Mouse (Mus musculus) liver, embryonic 11.5 days (tissue): ENCODE results near the gene Amn. TPM values are rescaled to one million over a fixed set of nuclear protein-coding genes. Genes with fewer than 3 reads are reported as not detected.
A peak's percentile ranks its signal among the peaks of the same experiment; 100 is the strongest.

Experiments
- ATAC-seq: fragments of 200-750 bp; cut with Nextera tagmentation; replicated peaks from 2 replicates; pipeline ENCODE4 v1.8.0; 2017; ENCODE audit warnings: moderate number of reproducible peaks, mild to moderate bottlenecking, moderate TSS enrichment, moderate library complexity; ENCODE audit not compliant: low FRiP score
- DNase-seq: peaks from one replicate; pipeline ENCODE4 v3.0.0-alpha.2; 2017; ENCODE audit warnings: low spot score
- H3K27ac ChIP-seq: fragments of 300-500 bp; sonication (generic); 2 replicates; pipeline ENCODE4 v1.5.1; 2014; ENCODE audit warnings: mild to moderate bottlenecking, low read depth, low read length, control low read depth
- H3K27me3 ChIP-seq: fragments of 300-500 bp; sonication (generic); replicated peaks from 2 replicates; pipeline ENCODE4 v1.6.1; 2014; ENCODE audit warnings: low read length, mixed read lengths; ENCODE audit not compliant: control insufficient read depth, insufficient read depth
- H3K36me3 ChIP-seq: fragments of 300-500 bp; sonication (generic); 2 replicates; pipeline ENCODE4 v1.6.1; 2014; ENCODE audit warnings: mild to moderate bottlenecking, low read length, moderate library complexity, mixed read lengths; ENCODE audit not compliant: control insufficient read depth, insufficient read depth
- H3K4me1 ChIP-seq: fragments of 300-500 bp; sonication (generic); replicated peaks from 2 replicates; pipeline ENCODE4 v1.6.1; 2014; ENCODE audit warnings: low read length, mixed read lengths; ENCODE audit not compliant: control insufficient read depth, insufficient read depth
- H3K4me2 ChIP-seq: fragments of 300-500 bp; sonication (generic); 2 replicates; pipeline ENCODE4 v1.6.1; 2014; ENCODE audit warnings: mild to moderate bottlenecking, control low read depth, moderate library complexity
- H3K4me3 ChIP-seq: fragments of 300-500 bp; sonication (generic); 2 replicates; pipeline ENCODE4 v1.5.1; 2014; ENCODE audit warnings: low read depth, low read length, control low read depth
- H3K9ac ChIP-seq: fragments of 300-500 bp; sonication (generic); 2 replicates; pipeline ENCODE4 v1.6.1; 2014; ENCODE audit warnings: low read depth, low read length, control low read depth
- H3K9me3 ChIP-seq: fragments of 300-500 bp; sonication (generic); 2 replicates; pipeline ENCODE4 v1.6.1; 2016; ENCODE audit warnings: low read length, inconsistent platforms, mixed read lengths; ENCODE audit not compliant: control insufficient read depth
- WGBS: fragments of 180-500 bp; shearing (Covaris S2); extraction: QIAGEN DNeasy Blood & Tissue Kit; methylation state at CpG from one replicate; pipeline ENCODE4 v1.1.7; 2014; 5-methylcytosine and 5-hydroxymethylcytosine counted together
- polyA plus RNA-seq: library from polyadenylated mRNA; unstranded; fragments of >200 nt; fragmentation: Nextera tagmentation; extraction: Ambion mirVana; gene quantifications from 2 replicates; pipeline ENCODE4 v1.2.1, GENCODE M21; 2014

Amn gene
- polyA plus RNA-seq, 1 experiment from 2014 or later: 1.7 TPM

DNA sequence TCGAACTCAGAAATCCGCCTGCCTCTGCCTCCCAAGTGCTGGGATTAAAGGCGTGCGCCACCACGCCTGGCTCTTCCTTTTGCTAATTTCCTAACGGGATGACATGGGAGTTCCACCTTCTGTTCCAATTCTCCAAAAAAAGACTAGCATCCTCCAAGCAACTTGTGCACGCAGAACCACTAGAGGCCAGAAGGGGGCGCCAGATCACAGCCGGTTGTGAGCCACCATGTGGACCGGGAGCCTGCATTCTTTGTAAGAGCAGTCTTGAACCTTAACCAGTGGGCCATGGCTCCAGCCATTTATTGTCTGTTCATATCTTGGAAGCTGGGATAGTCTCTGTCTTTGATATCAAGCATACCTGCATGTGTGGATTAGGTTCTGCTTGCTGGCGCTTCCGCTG lies 1.5 kb downstream of the Amn start:
- no peak overlapping the region for H3K9ac ChIP-seq
- no peaks in the 10 kb centered on the region for H3K36me3 ChIP-seq
- H3K4me3 ChIP-seq: no peak overlapping the region
- no peak overlapping the region for H3K4me2 ChIP-seq
- DNase-seq (peak; percentile 73), ATAC-seq (no peak)
- peaks cover 33% of the 10 kb centered on the region for H3K4me1 ChIP-seq
- H3K9me3 ChIP-seq: no peaks in the 10 kb centered on the region
- peaks cover 84% of the 10 kb centered on the region for H3K27me3 ChIP-seq
- H3K27ac ChIP-seq: no peak overlapping the region
- WGBS: 15% methylated on average over 12 of the region's 12 CpGs

DNA sequence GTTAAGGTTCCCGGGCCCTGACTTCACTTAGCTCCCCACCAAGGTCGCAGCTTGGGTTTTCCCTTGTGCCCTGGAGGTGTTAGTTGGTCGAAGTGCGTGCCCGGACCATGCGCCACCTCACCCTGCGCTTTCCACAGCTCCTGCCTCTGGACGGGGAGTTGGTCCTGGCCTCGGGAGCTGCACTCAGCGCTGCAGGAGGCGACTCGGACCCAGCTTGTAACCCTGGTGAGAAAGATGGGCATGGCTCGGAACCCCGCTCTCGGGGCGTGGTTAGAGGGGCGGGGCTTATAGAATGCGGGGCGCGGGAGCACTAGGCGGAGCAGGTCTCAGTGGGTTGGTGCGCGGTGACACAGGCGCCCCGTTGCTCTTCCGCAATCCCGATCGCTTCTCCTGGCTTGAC lies 3.1 kb downstream of the Amn start:
- Histone ChIP-seq H3K4me3 (peak overlapping the region; percentile 44), H3K9me3 (0 out of 2 replicates have a peak, but pooled peaks cover 3% of the 10 kb centered on the region), H3K4me2 (peak overlapping the region; percentile 71), H3K36me3 (no peaks in the 10 kb centered on the region), H3K27ac (no peak overlapping the region), H3K4me1 (peaks cover 22% of the 10 kb centered on the region), H3K9ac (no peak overlapping the region), H3K27me3 (peaks cover 84% of the 10 kb centered on the region)
- no peak for DNase-seq
- ATAC-seq: peak; percentile 22; the same call in 1 of the 2 replicates
- 5% methylated on average over 28 of the region's 28 CpGs for WGBS

DNA sequence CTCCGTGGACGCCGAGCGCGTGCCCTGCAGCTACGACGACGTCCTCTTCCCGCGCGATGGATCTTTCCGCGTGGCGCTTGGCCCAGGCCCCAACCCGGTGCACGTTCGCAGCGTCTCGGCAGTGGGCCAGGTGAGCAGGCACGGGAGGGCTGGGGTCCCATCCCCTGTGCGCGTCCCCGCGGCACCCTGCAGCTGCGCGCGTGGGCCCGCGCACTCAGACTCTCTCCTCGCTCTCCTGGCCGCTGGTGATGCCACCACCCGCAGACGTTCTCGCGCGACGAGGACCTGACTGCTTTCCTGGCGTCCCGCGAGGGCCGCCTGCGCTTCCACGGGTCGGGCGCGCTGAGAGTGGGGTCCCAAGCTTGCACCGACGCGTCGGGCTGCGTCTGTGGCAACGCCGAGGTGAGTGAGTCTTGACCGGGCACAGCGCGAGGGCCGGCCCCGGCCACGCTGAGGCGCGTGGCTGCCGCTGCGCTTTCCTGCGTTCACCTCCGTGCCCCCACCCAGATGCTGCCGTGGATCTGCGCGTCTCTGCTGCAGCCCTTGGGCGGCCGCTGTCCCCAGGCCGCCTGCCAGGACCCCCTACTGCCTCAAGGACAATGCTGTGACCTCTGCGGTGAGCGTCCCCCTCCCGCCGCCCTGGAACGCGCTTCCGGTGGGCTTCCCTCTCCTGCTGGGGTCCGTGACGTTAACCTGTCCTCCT lies 3.7 kb downstream of the Amn start:
- H3K4me1 ChIP-seq: peaks cover 22% of the 10 kb centered on the region
- no peak overlapping the region for H3K27ac ChIP-seq
- no peak for ATAC-seq
- H3K36me3 ChIP-seq: no peaks in the 10 kb centered on the region
- H3K4me2 ChIP-seq: peak overlapping the region; percentile 71
- peaks cover 78% of the 10 kb centered on the region for H3K27me3 ChIP-seq
- no peak for DNase-seq
- peak overlapping the region; percentile 44 for H3K4me3 ChIP-seq
- WGBS: 5% methylated on average over 80 of the region's 80 CpGs
- 0 out of 2 replicates have a peak overlapping the region, but pooled peaks have one; percentile 12 for H3K9ac ChIP-seq
- H3K9me3 ChIP-seq: 0 out of 2 replicates have a peak, but pooled peaks cover 4% of the 10 kb centered on the region

DNA sequence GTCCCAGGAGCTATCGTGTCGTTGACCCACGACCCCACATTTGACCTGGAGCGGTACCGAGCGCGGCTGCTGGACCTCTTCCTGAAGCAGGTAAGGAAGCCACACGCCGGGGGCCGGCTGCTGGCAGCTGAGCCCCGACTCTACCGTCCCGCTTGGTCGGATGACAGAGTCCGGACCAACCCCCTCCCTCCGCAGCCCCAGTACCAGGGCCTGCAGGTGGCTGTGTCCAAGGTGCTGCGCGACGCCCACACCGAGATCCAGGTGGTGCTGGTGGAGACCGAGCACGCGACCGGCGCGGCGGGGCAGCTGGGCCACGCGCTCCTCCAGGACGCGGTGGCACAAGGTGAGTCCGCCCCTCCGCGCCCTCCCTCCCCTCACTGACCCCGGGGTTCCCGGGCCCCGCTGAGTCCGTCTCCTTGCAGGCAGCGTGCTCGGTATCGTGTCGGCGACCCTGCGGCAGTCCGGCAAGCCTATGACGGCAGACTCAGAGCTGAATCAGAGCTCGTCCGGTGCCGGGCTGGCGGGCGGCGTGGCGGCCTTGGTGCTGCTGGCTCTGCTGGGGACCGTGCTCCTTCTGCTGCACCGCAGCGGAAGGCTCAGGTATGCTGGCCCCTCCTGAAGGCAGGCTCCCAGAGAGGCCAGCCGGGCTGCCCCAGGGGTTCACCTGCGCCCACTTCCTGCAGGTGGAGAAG lies 4.4 kb downstream of the Amn start:
- ATAC-seq (no peak), DNase-seq (no peak)
- Histone ChIP-seq H3K4me1 (peaks cover 22% of the 10 kb centered on the region), H3K27ac (no peak overlapping the region), H3K4me2 (peak overlapping the region; percentile 71), H3K27me3 (peaks cover 71% of the 10 kb centered on the region), H3K9ac (0 out of 2 replicates have a peak overlapping the region, but pooled peaks have one; percentile 12), H3K36me3 (no peaks in the 10 kb centered on the region), H3K9me3 (0 out of 2 replicates have a peak, but pooled peaks cover 4% of the 10 kb centered on the region), H3K4me3 (peak overlapping the region; percentile 44)
- 3% methylated on average over 57 of the region's 58 CpGs for WGBS

DNA sequence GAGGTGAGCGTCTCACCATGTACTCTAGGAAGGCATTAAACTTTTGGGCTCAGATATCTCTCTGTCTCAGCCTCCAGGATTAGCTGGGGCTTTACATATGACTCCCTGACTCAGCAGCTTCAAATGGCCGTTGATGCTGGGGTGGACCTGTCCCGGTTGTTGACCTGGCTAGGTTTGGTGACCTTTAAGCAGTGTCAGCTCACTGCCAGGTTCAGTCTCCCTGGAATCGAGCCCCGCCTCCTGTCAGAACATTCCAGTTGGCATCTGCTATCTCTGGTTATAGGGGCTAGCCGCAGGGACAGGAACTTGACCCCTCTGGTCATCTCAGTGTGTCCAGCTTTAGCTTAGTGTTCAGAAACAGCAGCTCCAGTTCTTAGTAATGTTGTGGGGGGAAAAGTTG lies 5.5 kb downstream of the Amn start:
- DNase-seq (no peak), ATAC-seq (no peak)
- no peak overlapping the region for H3K4me3 ChIP-seq
- H3K4me2 ChIP-seq: no peak overlapping the region
- H3K9me3 ChIP-seq: 0 out of 2 replicates have a peak, but pooled peaks cover 4% of the 10 kb centered on the region
- WGBS: 44% methylated on average over 6 of the region's 6 CpGs
- H3K27me3 ChIP-seq: peaks cover 60% of the 10 kb centered on the region
- H3K27ac ChIP-seq: no peak overlapping the region
- H3K4me1 ChIP-seq: peaks cover 15% of the 10 kb centered on the region
- H3K36me3 ChIP-seq: no peaks in the 10 kb centered on the region
- H3K9ac ChIP-seq: no peak overlapping the region

DNA sequence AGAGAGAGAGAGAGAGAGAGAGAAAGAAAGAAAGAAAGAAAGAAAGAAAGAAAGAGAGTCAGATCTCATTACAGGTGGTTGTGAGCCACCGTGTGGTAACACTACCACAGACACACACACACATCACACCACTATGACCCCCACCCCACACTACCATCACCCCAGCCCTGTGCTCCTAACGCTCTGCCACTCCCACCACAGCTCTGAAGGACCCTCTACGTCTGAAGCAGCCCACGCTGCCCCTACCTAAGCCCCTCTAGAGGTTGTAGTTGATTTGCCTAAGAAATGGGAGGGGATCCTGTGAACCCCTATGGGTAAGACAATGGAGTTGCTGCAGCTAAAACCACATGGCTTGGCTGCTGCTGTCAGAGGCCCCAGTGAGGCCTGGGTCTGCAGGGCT lies 12.7 kb downstream of the Amn start:
- DNase-seq: no peak
- no peaks in the 10 kb centered on the region for H3K36me3 ChIP-seq
- H3K27me3 ChIP-seq: peaks cover 3% of the 10 kb centered on the region; the same call in 1 of the 2 replicates
- WGBS: 72% methylated on average over 4 of the region's 4 CpGs
- 0 out of 2 replicates have a peak, but pooled peaks cover 4% of the 10 kb centered on the region for H3K9me3 ChIP-seq
- peaks cover 2% of the 10 kb centered on the region; the same call in 1 of the 2 replicates for H3K4me1 ChIP-seq
- no peak overlapping the region for H3K9ac ChIP-seq
- no peak overlapping the region for H3K27ac ChIP-seq
- no peak overlapping the region for H3K4me2 ChIP-seq
- H3K4me3 ChIP-seq: no peak overlapping the region
- no peak for ATAC-seq

DNA sequence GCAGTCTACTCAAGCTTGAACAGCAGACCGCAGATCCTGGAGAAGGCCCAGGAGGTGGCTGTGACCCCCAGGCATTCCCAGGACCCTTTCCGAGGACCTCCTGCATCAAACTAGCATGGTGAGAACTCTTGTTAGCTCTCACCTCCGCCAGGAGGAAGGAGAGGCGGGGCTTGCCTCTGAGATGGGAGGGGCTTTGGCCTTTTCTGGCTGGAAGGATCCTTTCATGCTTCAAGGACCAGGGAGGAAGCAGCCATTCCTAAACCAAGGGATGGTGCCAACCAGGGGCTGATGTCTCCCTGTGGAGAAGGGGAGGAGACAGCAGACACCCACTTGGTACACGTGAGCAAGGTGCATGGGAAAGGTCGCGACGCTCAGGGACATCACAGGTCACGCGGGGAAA lies 13.6 kb downstream of the Amn start:
- no peaks in the 10 kb centered on the region for H3K9me3 ChIP-seq
- peak overlapping the region; percentile 33 for H3K4me2 ChIP-seq
- H3K9ac ChIP-seq: no peak overlapping the region
- peaks cover 2% of the 10 kb centered on the region; the same call in 1 of the 2 replicates for H3K4me1 ChIP-seq
- peaks cover 3% of the 10 kb centered on the region; the same call in 1 of the 2 replicates for H3K27me3 ChIP-seq
- WGBS: 30% methylated on average over 10 of the region's 10 CpGs
- no peaks in the 10 kb centered on the region for H3K36me3 ChIP-seq
- no peak overlapping the region for H3K27ac ChIP-seq
- H3K4me3 ChIP-seq: no peak overlapping the region; the same call in 1 of the 2 replicates
- ATAC-seq (no peak), DNase-seq (no peak)

DNA sequence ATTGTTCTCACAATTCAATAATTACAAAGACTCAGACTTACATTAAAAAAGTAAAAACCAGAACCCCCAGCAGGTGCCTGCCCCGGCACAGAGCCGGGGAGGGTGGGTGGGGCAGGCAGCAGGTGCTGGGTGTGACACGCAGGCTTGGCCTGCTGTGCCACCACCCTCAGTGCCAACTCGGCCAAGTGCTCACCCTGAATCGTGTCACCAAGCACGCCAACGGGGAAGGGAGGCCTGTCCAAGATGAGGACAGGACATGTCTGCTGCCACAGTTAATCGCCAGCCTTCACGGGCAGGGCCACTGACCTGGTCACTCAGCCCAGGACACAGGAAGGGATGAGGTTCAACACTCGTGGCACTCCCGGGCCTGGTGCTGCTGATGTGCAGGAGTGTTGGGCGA lies 22.1 kb downstream of the Amn start:
- DNase-seq (no peak), ATAC-seq (no peak)
- Histone ChIP-seq H3K9me3 (no peaks in the 10 kb centered on the region), H3K36me3 (peaks cover 37% of the 10 kb centered on the region), H3K4me2 (no peak overlapping the region), H3K9ac (no peak overlapping the region), H3K4me3 (no peak overlapping the region), H3K27ac (no peak overlapping the region), H3K27me3 (no peaks in the 10 kb centered on the region), H3K4me1 (no peaks in the 10 kb centered on the region)
- WGBS: 92% methylated on average over 12 of the region's 12 CpGs
